In the genomic region with DNA sequence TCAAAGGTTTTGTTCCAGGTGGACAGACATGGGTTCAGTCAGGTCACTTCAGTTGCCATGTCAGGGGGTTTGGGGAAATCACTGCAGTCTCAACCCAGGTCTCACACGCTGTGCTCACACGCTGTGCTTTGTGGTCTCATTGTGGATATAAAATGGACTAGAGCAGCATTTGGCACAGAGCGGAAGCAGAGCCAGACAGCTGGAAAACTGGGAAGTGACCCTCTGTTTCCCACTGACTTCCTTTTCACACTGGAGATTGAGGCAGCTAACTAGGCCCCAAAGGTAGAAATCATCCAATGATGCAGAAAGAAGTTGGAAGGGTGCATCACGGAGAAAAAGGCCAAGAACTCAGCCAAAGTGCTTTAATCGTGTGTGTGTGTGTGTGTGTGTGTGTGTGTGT, we compare ENCODE assay signal across 15 mouse cellular contexts.
"Had no signal": no experiment of that assay in that cellular context is flagged by ENCODE, and none has a peak within 500 bp of the region (broad histone marks: within the 10 kb centered on the region; RNA-seq: fewer than 3 reads in every experiment).

No protein-coding gene starts in this region.

- H3K9me3 ChIP-seq: kidney, embryonic 15.5 days; limb, embryonic 10.5 days; liver, embryonic 12.5 days; midbrain, embryonic 10.5 days; neural tube, embryonic 15.5 days; stomach, embryonic 15.5 days had no signal

- H3K27ac ChIP-seq: kidney, embryonic 15.5 days; limb, embryonic 10.5 days; liver, embryonic 12.5 days; midbrain, embryonic 10.5 days; neural tube, embryonic 15.5 days; stomach, embryonic 15.5 days had no signal

- H3K36me3 ChIP-seq: kidney, embryonic 15.5 days; limb, embryonic 10.5 days; liver, embryonic 12.5 days; midbrain, embryonic 10.5 days; neural tube, embryonic 15.5 days; stomach, embryonic 15.5 days had no signal

- H3K4me3 ChIP-seq: kidney, embryonic 15.5 days; limb, embryonic 10.5 days; liver, embryonic 12.5 days; midbrain, embryonic 10.5 days; myocyte; neural tube, embryonic 15.5 days; stomach, embryonic 15.5 days had no signal

- DNase-seq: kidney, adult 2 months; kidney, postnatal 25 days; layer of hippocampus, adult 9-11 months; lung, embryonic 14.5 days; lung, postnatal 10 days; lung, postnatal 4 days; thymus, adult 2 months; thymus, postnatal 25 days had no signal

- H3K9ac ChIP-seq: kidney, embryonic 15.5 days; liver, embryonic 12.5 days; lung, embryonic 14.5 days; neural tube, embryonic 15.5 days; stomach, embryonic 15.5 days had no signal

- ATAC-seq: liver, embryonic 12.5 days had no signal

- H3K27me3 ChIP-seq: kidney, embryonic 15.5 days; liver, embryonic 12.5 days; neural tube, embryonic 15.5 days; stomach, embryonic 15.5 days had no signal

- H3K4me1 ChIP-seq: kidney, embryonic 15.5 days; limb, embryonic 10.5 days; liver, embryonic 12.5 days; stomach, embryonic 15.5 days had no signal

- H3K4me2 ChIP-seq: kidney, embryonic 15.5 days; liver, embryonic 12.5 days; lung, embryonic 14.5 days; neural tube, embryonic 15.5 days; stomach, embryonic 15.5 days had no signal
